Mouse (Mus musculus) ES-Bruce4 (cell line): Measurements from ENCODE around the gene Ipo13.

Source experiments
- CTCF ChIP-seq: IDR thresholded peaks from one replicate; pipeline ENCODE4 v1.8.1; 2011; ENCODE audit warnings: low read depth, low read length
- EP300 ChIP-seq: IDR thresholded peaks from 2 replicates; pipeline ENCODE4 v1.6.1; 2011; ENCODE audit warnings: low read depth, low read length; ENCODE audit not compliant: insufficient read depth
- POLR2A ChIP-seq: IDR thresholded peaks from one replicate; pipeline ENCODE4 v1.8.1; 2011; ENCODE audit warnings: low read length; ENCODE audit not compliant: insufficient read depth

GRCm38 (mm10) chr4:117886644-117887043 lies 28.2 kb downstream of the Ipo13 start:
- TF ChIP-seq CTCF (no peak), POLR2A (no peak), EP300 (no peak)
